Mouse (Mus musculus): Measurements from ENCODE around the gene Bicd2. TPM values are rescaled to one million over a fixed set of nuclear protein-coding genes. Genes with fewer than 3 reads are reported as not detected.

Gene Bicd2
- polyA plus RNA-seq, 1 experiment from 2014 or later, result 8.9 TPM

DNA sequence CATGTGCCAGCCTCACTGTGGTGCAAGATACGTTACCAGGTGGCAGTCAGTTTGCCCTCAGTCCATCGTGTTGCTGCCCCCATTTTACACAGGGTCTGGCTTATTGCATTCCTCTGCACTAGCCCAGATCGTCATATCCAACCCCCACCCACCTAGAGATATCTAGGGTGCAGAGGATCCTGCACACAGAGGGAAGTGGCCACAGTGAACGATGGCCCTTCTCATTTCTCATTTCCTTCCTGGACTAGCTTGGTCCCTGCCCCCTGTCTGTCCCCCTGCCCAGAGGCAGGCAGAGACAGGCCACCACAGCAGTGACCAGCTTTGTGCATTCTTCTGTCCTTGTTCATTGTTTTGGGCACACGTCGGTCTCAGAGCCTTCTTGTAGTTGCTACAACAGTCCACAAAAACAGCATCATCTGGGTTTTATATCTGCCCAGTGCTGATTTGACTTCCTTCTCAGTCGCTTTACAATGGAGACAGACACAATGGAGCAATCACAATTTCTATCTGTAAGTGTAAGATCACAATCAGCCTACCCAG is 34.5 kb upstream of the Bicd2 start:
- Histone ChIP-seq H3K27me3 (replicated peaks; ENCODE audit: control insufficient read depth, insufficient read depth, low read length) (no peaks in the 10 kb centered on the region), H3K4me1 (replicated peaks; ENCODE audit: control insufficient read depth, insufficient read depth, low read length) (peaks cover 3% of the 10 kb centered on the region; the same call in 1 of the 2 replicates), H3K4me3 (ENCODE audit: low read depth, low read length) (no peak overlapping the region), H3K27ac (ENCODE audit: low read depth, low read length) (no peak overlapping the region), H3K9ac (ENCODE audit: low read depth, low read length) (no peak overlapping the region), H3K4me2 (replicated peaks; ENCODE audit: low read depth) (peak overlapping the region; percentile 45), H3K36me3 (ENCODE audit: control insufficient read depth, insufficient read depth) (no peaks in the 10 kb centered on the region), H3K9me3 (ENCODE audit: control insufficient read depth) (no peaks in the 10 kb centered on the region)
- WGBS, result 37% methylated on average over 7 of the region's 7 CpGs
- no peak for TF ChIP-seq CTCF (IDR thresholded peaks at IDR 0.05; ENCODE audit: low read depth)
- ATAC-seq, result no peak

GRCm38 (mm10) chr13:49307311-49307969 is 33.9 kb upstream of the Bicd2 start:
- Histone ChIP-seq H3K27me3 (replicated peaks; ENCODE audit: control insufficient read depth, insufficient read depth, low read length) (no peaks in the 10 kb centered on the region), H3K36me3 (ENCODE audit: control insufficient read depth, insufficient read depth) (no peaks in the 10 kb centered on the region), H3K27ac (ENCODE audit: low read depth, low read length) (no peak overlapping the region), H3K4me2 (replicated peaks; ENCODE audit: low read depth) (peak overlapping the region; percentile 45), H3K9me3 (ENCODE audit: control insufficient read depth) (no peaks in the 10 kb centered on the region), H3K4me1 (replicated peaks; ENCODE audit: control insufficient read depth, insufficient read depth, low read length) (peaks cover 3% of the 10 kb centered on the region; the same call in 1 of the 2 replicates), H3K4me3 (ENCODE audit: low read depth, low read length) (no peak overlapping the region), H3K9ac (ENCODE audit: low read depth, low read length) (no peak overlapping the region)
- TF ChIP-seq CTCF (IDR thresholded peaks at IDR 0.05; ENCODE audit: low read depth), result no peak
- 3% methylated on average over 10 of the region's 10 CpGs for WGBS
- peak; percentile 64 for ATAC-seq

- TF ChIP-seq CTCF (IDR thresholded peaks at IDR 0.05; ENCODE audit: low read depth), result no peak
- H3K9ac ChIP-seq (ENCODE audit: low read depth, low read length), result no peak overlapping the region
- ATAC-seq, result no peak
- H3K27ac ChIP-seq (ENCODE audit: low read depth, low read length), result no peak overlapping the region
- no peak overlapping the region for H3K4me2 ChIP-seq (replicated peaks; ENCODE audit: low read depth)
- no peaks in the 10 kb centered on the region for H3K36me3 ChIP-seq (ENCODE audit: control insufficient read depth, insufficient read depth)
- no peak overlapping the region for H3K4me3 ChIP-seq (ENCODE audit: low read depth, low read length)
- peaks cover 3% of the 10 kb centered on the region; the same call in 1 of the 2 replicates for H3K4me1 ChIP-seq (replicated peaks; ENCODE audit: control insufficient read depth, insufficient read depth, low read length)
- WGBS, result 91% methylated on average over 4 of the region's 4 CpGs
- no peaks in the 10 kb centered on the region for H3K27me3 ChIP-seq (replicated peaks; ENCODE audit: control insufficient read depth, insufficient read depth, low read length)
- H3K9me3 ChIP-seq (ENCODE audit: control insufficient read depth), result no peaks in the 10 kb centered on the region
Measured at GRCm38 (mm10) chr13:49308206-49308605, 33.2 kb upstream of the Bicd2 start.

DNA sequence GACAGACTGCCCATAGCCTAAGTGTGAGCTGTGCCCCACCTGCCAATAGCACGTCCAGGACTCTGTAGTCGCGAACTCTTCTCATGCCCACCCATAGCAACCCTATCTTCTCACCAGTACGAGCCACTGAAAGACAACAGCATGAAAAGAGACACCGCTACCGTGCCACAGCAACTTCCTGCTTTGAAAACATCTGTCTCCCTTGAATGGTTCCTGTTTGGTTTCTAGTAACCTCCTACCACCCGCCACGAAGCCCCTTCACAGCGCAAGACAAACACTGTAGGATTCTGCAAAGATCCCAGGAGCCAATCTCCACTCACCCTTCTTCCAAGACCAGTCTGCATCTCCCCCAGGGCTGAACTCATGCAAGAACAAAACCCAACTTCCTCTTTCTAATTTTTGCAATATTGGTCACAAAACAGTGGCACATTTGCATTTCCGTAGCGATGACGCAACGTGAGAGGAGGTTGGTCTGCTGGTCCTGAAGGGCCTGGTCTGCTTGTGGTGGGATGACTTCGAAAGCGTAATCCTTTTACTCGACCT is 32.5 kb upstream of the Bicd2 start:
- Histone ChIP-seq H3K9me3 (ENCODE audit: control insufficient read depth) (no peaks in the 10 kb centered on the region), H3K36me3 (ENCODE audit: control insufficient read depth, insufficient read depth) (no peaks in the 10 kb centered on the region), H3K27ac (ENCODE audit: low read depth, low read length) (no peak overlapping the region), H3K27me3 (replicated peaks; ENCODE audit: control insufficient read depth, insufficient read depth, low read length) (no peaks in the 10 kb centered on the region), H3K4me3 (ENCODE audit: low read depth, low read length) (no peak overlapping the region), H3K9ac (ENCODE audit: low read depth, low read length) (no peak overlapping the region), H3K4me1 (replicated peaks; ENCODE audit: control insufficient read depth, insufficient read depth, low read length) (peaks cover 3% of the 10 kb centered on the region; the same call in 1 of the 2 replicates), H3K4me2 (replicated peaks; ENCODE audit: low read depth) (no peak overlapping the region)
- no peak for TF ChIP-seq CTCF (IDR thresholded peaks at IDR 0.05; ENCODE audit: low read depth)
- 84% methylated on average over 16 of the region's 16 CpGs for WGBS
- ATAC-seq, result no peak

- no peaks in the 10 kb centered on the region for H3K27me3 ChIP-seq (replicated peaks; ENCODE audit: control insufficient read depth, insufficient read depth, low read length)
- peaks cover 3% of the 10 kb centered on the region; the same call in 1 of the 2 replicates for H3K4me1 ChIP-seq (replicated peaks; ENCODE audit: control insufficient read depth, insufficient read depth, low read length)
- H3K27ac ChIP-seq (ENCODE audit: low read depth, low read length), result no peak overlapping the region
- no peak overlapping the region for H3K4me2 ChIP-seq (replicated peaks; ENCODE audit: low read depth)
- WGBS, result 71% methylated on average over 1 of the region's 1 CpGs
- no peak for TF ChIP-seq CTCF (IDR thresholded peaks at IDR 0.05; ENCODE audit: low read depth)
- ATAC-seq, result no peak
- H3K9me3 ChIP-seq (ENCODE audit: control insufficient read depth), result no peaks in the 10 kb centered on the region
- no peak overlapping the region for H3K9ac ChIP-seq (ENCODE audit: low read depth, low read length)
- H3K4me3 ChIP-seq (ENCODE audit: low read depth, low read length), result no peak overlapping the region
- no peaks in the 10 kb centered on the region for H3K36me3 ChIP-seq (ENCODE audit: control insufficient read depth, insufficient read depth)
Measured at GRCm38 (mm10) chr13:49309501-49309900, 31.9 kb upstream of the Bicd2 start.

DNA sequence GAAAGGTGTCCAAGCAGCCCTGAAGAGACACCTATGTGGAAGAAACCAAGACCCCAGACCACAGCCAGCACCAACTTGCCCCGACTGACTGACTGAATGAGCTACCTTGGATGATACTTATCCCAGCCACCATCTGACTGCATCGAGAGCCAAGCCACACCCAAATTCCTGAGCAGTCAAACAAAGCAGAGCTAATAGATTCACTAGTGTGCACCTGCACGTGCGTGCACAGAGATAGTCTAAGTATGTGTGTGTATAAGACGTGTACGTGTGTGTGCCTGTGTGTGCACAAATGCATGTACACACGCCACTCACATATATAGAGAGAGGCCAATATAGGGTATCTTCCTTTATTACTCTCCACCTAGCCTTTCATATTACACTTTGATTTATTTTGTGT is 29.7 kb upstream of the Bicd2 start:
- no peaks in the 10 kb centered on the region for H3K9me3 ChIP-seq (ENCODE audit: control insufficient read depth)
- H3K4me1 ChIP-seq (replicated peaks; ENCODE audit: control insufficient read depth, insufficient read depth, low read length), result peaks cover 5% of the 10 kb centered on the region; the same call in 1 of the 2 replicates
- no peaks in the 10 kb centered on the region for H3K27me3 ChIP-seq (replicated peaks; ENCODE audit: control insufficient read depth, insufficient read depth, low read length)
- no peak for TF ChIP-seq CTCF (IDR thresholded peaks at IDR 0.05; ENCODE audit: low read depth)
- ATAC-seq, result no peak
- 50% methylated on average over 7 of the region's 7 CpGs for WGBS
- H3K4me3 ChIP-seq (ENCODE audit: low read depth, low read length), result no peak overlapping the region
- H3K36me3 ChIP-seq (ENCODE audit: control insufficient read depth, insufficient read depth), result no peaks in the 10 kb centered on the region
- no peak overlapping the region for H3K27ac ChIP-seq (ENCODE audit: low read depth, low read length)
- no peak overlapping the region for H3K4me2 ChIP-seq (replicated peaks; ENCODE audit: low read depth)
- H3K9ac ChIP-seq (ENCODE audit: low read depth, low read length), result no peak overlapping the region

Data from intestine, postnatal 0 days (tissue).